Mouse (Mus musculus) liver, adult (tissue): Measurements from ENCODE around the gene Aloxe3.

Source experiments
- GATA4 ChIP-seq: IDR thresholded peaks from 2 replicates; pipeline ENCODE4 v1.6.1; 2014; ENCODE audit warnings: mild to moderate bottlenecking, low read length; ENCODE audit not compliant: insufficient replicate concordance

The Aloxe3 gene

GRCm38 (mm10) chr11:69125852-69125918 is at the start of gene Aloxe3:
Aloxe3 (plus strand) TSS chr11:69125896.
- no peak for TF ChIP-seq GATA4

- TF ChIP-seq GATA4, result no peak
These were observed 49.1 kb upstream of the Aloxe3 start for GRCm38 (mm10) chr11:69076572-69076971.

DNA sequence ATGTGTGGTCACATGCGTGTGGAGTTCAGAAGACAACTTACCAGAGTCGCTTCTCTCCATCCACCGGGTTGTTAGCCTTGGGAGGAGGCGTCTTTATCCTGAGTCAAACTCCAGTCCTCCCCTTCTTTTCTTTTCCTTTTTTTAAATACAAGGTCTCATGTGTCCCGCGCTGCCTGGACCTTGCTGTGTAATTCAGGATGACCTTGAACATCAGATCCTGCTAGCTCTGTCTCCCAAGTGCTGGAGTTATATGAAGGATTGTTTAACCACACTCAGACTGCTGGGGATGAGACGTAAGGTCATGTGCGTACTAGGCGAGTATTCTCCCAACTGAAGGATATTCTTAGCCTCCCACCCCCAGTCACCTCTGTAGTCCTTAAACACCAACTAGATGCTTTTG is 48.4 kb upstream of the Aloxe3 start:
- TF ChIP-seq GATA4, result no peak

GRCm38 (mm10) chr11:69078041-69078440 is 47.7 kb upstream of the Aloxe3 start:
- TF ChIP-seq GATA4, result no peak

DNA sequence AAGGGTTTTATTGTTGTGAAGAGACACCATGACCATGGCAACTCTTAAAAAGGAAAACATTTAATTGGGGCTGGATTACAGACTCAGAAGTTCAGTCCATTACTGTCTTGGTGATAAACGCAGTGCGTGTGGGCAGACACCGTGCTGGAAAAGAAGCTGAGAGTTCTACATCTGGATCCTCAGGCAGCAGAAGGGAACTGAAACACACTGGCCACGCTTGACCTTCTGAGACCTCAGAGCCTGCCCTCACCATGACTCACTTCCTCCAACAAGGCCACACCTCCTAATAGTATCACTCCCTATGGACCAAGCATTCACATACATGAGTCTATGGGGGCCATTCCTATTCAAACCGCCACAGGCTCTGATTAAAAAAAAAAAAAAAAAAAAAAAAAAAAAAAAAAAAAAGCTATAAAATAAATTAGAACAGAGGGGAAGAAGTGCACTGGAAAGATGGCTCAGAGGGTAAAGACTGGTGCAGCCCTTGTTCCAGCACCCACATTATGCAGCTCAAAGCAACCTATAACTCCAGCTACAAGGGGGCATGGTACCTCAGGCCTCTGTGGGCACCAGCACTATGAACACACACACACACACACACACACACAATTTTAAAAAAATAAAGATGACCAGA is 46.8 kb upstream of the Aloxe3 start:
- no peak for TF ChIP-seq GATA4

DNA sequence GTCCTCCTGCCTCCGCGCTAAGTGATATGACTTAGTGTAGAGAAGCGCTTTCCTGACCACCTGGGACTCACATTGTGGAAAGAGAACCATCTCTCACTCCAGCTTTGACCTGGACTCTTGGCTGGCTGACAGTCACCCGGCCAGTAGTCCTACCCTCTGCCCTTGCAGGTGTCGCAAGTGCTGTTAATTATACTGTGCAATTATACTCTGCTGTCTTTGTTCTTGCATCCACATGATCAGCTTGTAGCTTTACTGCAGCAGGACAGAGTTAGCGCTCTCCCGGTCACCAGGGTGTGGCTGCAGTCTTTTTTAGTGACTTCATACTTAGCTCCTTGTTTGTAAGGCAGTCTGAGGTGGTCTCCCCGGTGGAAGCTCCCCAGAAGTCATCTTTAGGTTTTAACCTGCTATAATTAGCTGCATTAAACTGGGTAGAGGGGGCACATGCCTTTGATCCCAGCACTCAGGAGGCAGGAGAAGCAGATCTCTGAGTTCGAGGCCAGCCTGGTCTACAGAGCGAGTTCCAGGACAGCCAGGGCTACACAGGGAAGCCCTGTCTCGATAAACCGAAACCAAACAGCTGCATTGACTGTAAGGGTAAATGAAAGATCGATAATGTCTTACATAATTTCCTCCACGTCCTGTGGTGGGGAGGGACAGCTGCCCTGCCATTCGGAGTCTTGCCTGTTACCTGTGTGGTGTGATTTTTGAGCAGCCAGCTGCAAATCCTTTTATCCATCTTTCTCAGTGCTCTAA is 45.4 kb upstream of the Aloxe3 start:
- TF ChIP-seq GATA4, result no peak

DNA sequence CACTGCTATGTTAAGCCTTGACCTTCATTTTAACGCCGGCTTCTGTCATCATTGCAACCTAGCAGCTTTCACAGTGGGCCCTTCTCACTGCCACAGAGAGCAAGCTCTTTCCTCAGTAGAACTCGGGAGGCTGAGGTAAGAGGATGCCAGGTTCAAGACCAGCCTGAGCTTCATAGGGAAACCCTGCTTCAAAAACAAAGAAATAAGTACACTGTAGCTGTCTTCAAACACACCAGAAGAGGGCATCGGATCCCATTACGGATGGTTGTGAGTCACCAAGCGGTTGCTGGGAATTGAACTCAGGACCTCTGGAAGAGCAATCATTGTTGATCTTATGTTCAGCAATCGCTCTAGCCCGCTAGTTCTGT is 44.9 kb upstream of the Aloxe3 start:
- TF ChIP-seq GATA4, result no peak

- TF ChIP-seq GATA4, result no peak
These were observed 44.1 kb upstream of the Aloxe3 start for GRCm38 (mm10) chr11:69081613-69082012.

DNA sequence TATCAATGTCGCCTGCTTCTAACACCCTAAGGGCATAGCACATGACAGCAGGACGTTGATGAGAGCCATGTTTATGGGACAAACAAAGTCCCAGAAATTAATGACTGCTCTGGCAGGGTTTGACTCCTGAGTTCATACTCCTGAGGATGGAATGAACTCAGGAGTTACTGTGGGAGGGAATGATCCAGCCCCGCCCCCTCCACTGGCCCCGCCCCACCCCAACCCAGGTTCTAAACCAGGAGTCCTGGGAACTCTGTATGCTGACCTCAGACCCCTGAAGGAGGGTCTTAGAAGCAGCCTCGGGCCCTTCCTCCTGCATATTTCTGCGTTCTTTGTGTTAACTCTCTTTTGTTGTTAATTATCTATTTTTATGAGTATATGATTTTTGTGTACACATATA is 40.1 kb upstream of the Aloxe3 start:
- no peak for TF ChIP-seq GATA4

GRCm38 (mm10) chr11:69086390-69086789 is 39.3 kb upstream of the Aloxe3 start:
- no peak for TF ChIP-seq GATA4

- no peak for TF ChIP-seq GATA4
These were observed 38.6 kb upstream of the Aloxe3 start for GRCm38 (mm10) chr11:69087082-69087481.

DNA sequence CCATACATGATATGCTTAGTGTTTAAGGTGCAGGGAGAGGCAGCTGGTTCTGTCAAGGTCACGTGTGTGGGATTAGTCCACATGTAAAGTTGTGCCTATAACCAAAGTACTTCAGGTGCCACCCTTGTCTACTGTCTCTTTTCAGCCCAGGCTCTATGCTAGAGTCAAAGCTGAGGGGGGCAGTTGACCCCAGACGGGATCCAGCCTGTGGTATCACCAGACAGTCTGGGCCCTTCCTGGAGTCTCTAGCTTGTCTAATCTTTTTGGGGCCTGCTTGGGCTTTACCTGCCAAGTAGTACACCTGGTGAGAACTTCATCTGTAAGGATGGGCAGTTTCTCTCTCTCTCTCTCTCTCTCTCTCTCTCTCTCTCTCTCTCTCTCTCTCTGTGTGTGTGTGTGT is 38.1 kb upstream of the Aloxe3 start:
- TF ChIP-seq GATA4, result no peak

- 0 out of 2 replicates have a peak, but pooled peaks have one; percentile 7 for TF ChIP-seq GATA4
These were observed 37.4 kb upstream of the Aloxe3 start, which contains the start of gene Vamp2 for GRCm38 (mm10) chr11:69088103-69088855. Vamp2 (plus strand) TSS chr11:69088490.

GRCm38 (mm10) chr11:69088856-69089615 is 36.7 kb upstream of the Aloxe3 start:
- TF ChIP-seq GATA4, result no peak

DNA sequence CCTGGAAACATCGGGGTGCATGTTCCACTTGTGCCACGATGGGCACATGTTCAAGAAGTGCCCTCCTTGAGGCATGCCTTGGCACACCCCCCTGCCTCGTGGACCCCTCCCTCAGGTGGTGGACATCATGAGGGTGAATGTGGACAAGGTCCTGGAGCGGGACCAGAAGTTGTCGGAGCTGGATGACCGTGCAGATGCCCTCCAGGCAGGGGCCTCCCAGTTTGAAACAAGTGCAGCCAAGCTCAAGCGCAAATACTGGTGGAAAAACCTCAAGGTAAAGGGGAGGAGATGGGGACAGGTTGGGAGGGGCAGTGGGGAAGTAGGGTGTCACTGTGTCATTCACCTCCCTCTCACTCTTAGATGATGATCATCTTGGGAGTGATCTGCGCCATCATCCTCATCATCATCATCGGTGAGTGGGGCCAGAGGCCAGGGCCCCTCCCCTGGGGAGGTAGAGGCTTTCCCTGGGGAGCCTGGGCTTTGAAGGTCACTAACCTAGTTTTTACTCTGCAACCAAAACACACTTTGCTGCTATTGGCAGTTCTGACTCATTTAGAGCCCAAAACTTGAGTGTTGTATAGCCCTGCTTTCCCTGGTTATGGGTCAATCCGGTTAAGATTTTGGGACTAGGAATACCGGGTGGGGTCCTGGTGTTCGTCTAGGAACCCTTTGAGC is 35.9 kb upstream of the Aloxe3 start:
- no peak for TF ChIP-seq GATA4
